Mouse (Mus musculus) ES-E14 (cell line): ENCODE measurements at regions not wholly inside any gene's neighbourhood (a gene's known extent, or its start where the extent isn't known, plus 50 kb on each side); places are given as distances from the start of the nearest gene placed in this dataset.

Experiments used
- CHD2 ChIP-seq: IDR thresholded peaks from 2 replicates; pipeline ENCODE4 v1.6.1; 2014; ENCODE audit warnings: mild to moderate bottlenecking, low read depth, low read length, inconsistent platforms
- HCFC1 ChIP-seq: IDR thresholded peaks from 2 replicates; pipeline ENCODE4 v1.6.1; 2012; ENCODE audit warnings: low read length, inconsistent platforms, borderline replicate concordance; ENCODE audit not compliant: insufficient read depth
- MAFK ChIP-seq: IDR thresholded peaks from 2 replicates; pipeline ENCODE4 v1.6.1; 2014; ENCODE audit warnings: mild to moderate bottlenecking, low read depth, low read length, inconsistent platforms; ENCODE audit not compliant: insufficient read depth
- ZC3H11A ChIP-seq: IDR thresholded peaks from 2 replicates; pipeline ENCODE4 v1.6.1; 2012; ENCODE audit warnings: low read depth, mild to moderate bottlenecking, inconsistent platforms, low read length, borderline replicate concordance
- ZNF384 ChIP-seq: IDR thresholded peaks from 2 replicates; pipeline ENCODE4 v1.6.1; 2012; ENCODE audit warnings: low read depth, low read length, inconsistent platforms

DNA sequence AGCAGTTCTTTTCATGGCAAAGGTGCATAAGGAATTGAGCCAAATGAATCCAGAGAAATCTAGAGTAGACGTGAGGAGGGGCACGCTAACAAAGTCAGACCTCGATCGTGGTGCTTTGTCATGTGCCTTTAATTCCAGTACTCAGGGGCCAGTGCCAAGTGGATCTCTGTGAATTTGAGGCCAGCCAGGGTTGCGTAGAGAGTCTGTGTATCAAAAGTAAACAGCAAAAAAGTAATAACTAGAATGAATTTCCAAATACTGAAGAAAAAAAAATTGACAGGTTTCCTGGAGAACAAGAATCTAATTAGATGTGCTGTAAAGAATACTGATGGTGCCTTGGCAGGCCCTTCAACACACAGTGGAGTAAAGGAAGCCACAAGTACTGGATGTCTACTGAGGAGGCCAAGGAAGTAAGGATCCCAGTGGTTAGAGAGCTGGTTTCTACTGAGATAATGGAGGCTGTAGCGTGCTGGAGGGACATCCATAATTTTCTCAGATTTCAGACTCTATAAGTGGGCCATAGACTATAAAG, 153.9 kb upstream of the Rag2 start:
- no peak for TF ChIP-seq CHD2
- no peak for TF ChIP-seq MAFK
- no peak for TF ChIP-seq ZC3H11A
- TF ChIP-seq HCFC1, result no peak
- no peak for TF ChIP-seq ZNF384
